Mouse (Mus musculus): ENCODE data around the gene Gm43738.
A peak's percentile ranks its signal among the peaks of the same experiment; 100 is the strongest.

GRCm38 (mm10) chr3:89136365-89136764 is 35.5 kb upstream of the Gm43738 start:
- TF ChIP-seq POLR2A (IDR thresholded peaks at IDR 0.05; ENCODE audit: insufficient read depth, low read length) = no peak
- peak; percentile 48 for TF ChIP-seq CTCF (IDR thresholded peaks at IDR 0.05; ENCODE audit: low read depth, low read length)

Data from ES-Bruce4 (cell line).